15 mouse cellular contexts compared by ENCODE assay signal in genomic region chr7:109804355-109804754, GRCm38 (mm10). TPM values are rescaled to one million over a fixed set of nuclear protein-coding genes. Genes with fewer than 3 reads are reported as not detected.
DNase-seq lines count a peak whose midpoint lies in the region; ATAC-seq and TF ChIP-seq lines count a peak whose summit lies in the region.
"Had no signal": no experiment of that assay in that cellular context is flagged by ENCODE, and none has a peak within 500 bp of the region (broad histone marks: within the 10 kb centered on the region; RNA-seq: fewer than 3 reads in every experiment).

No protein-coding gene starts in this region.

- 92% methylated on average over 6 of the region's 6 CpGs for WGBS in olfactory bulb, adult 2 months

- no peak for ATAC-seq in megakaryocyte, adult 5-6 weeks (ENCODE audit: poor library complexity, severe bottlenecking)
- ATAC-seq: Patski had no signal

- H3K4me3 ChIP-seq in olfactory bulb, adult 2 months (ENCODE audit: insufficient read depth, low read depth, low read length) = no peak overlapping the region
- H3K4me3 ChIP-seq: kidney, embryonic 15.5 days; lung, embryonic 15.5 days; neural tube, embryonic 15.5 days had no signal

- peak overlapping the region; percentile 12; the same call in 1 of the 2 replicates for H3K27ac ChIP-seq in olfactory bulb, adult 2 months (ENCODE audit: insufficient read depth, low read depth, low read length)
- H3K27ac ChIP-seq: kidney, embryonic 15.5 days; lung, embryonic 15.5 days; neural tube, embryonic 15.5 days had no signal

- peaks cover 10% of the 10 kb centered on the region for H3K4me1 ChIP-seq in olfactory bulb, adult 2 months (ENCODE audit: control insufficient read depth, insufficient read depth, low read length)
- H3K4me1 ChIP-seq: kidney, embryonic 15.5 days; neural tube, embryonic 15.5 days had no signal

- intact Hi-C loops in left cerebral cortex, postnatal 4 days (cut with DNase I) = loop anchor here (10.0 kb wide), 1 partner anchor 80 kb away; no protein-coding TSS in a partner anchor
- intact Hi-C loops in left cerebral cortex, postnatal 36 days (cut with DNase I) = loop anchor here (5.0 kb wide), 1 partner anchor 33 kb away; no protein-coding TSS in a partner anchor

- TF ChIP-seq CTCF in olfactory bulb, adult 2 months (IDR thresholded peaks at IDR 0.05; ENCODE audit: insufficient read depth, low read depth, low read length) = no peak

- peak; percentile 62 for DNase-seq in adrenal gland, adult 2 months
- DNase-seq in adrenal gland, adult 18-20 months (ENCODE audit: low spot score in 2 of 2) = no peak
- peak; percentile 41 for DNase-seq in left cerebral cortex, postnatal 4 days
- DNase-seq in left cerebral cortex, postnatal 36 days (ENCODE audit: low spot score in 2 of 2) = no peak
- peak; percentile 78 to 84 for DNase-seq in cerebellum, postnatal 25 days
- no peak for DNase-seq in thymus, adult 18-20 months
- DNase-seq: right cerebral cortex, adult 18-20 months had no signal

- no peak for TF ChIP-seq POLR2A in olfactory bulb, adult 2 months (IDR thresholded peaks at IDR 0.05; ENCODE audit: insufficient read depth, low read depth, low read length)

RNA-seq across cellular contexts. Expression of gene Nrip3, which starts 22.5 kb away (rescaled TPM):
- total RNA-seq in adrenal gland, adult 2 months (2021) = 1 to 10 TPM; 1.1 to 1.4 TPM
- 0.06 and 2.3 TPM in 2 replicates for polyA plus RNA-seq in adrenal gland, adult 2 months (2012; rRNA removed)
- total RNA-seq in adrenal gland, adult 18-20 months (2021) = 1 to 10 TPM in 1 of 2 experiments, under 1 TPM in 1; 0.73 to 1.0 TPM
- total RNA-seq in left cerebral cortex, postnatal 4 days (2021) = 10 to 100 TPM; 30.9 to 36.1 TPM
- total RNA-seq in left cerebral cortex, postnatal 36 days (2021) = 10 to 100 TPM; 83.4 to 98.3 TPM
- polyA plus RNA-seq in olfactory bulb, adult 2 months (2012; ENCODE audit: insufficient read depth, insufficient read length, low replicate concordance, missing spikeins) = 285 TPM in 1 of 2 replicates, not detected in the other
- 0.04 TPM in 1 of 2 replicates, not detected in the other for total RNA-seq in megakaryocyte, adult 5-6 weeks (2015)
- not detected in 2 replicates for total RNA-seq in megakaryocyte, adult 5-6 weeks (2017)
- total RNA-seq: granulocyte monocyte progenitor cell, adult 5-6 weeks; monocyte, adult 5-6 weeks had no signal

RNA-seq across cellular contexts. Expression of gene Tmem9b, which starts 51.7 kb away (rescaled TPM):
- total RNA-seq in adrenal gland, adult 2 months (2021) = 10 to 100 TPM; 41.5 to 51.5 TPM
- polyA plus RNA-seq in adrenal gland, adult 2 months (2012; rRNA removed) = 17.5 and 17.6 TPM in 2 replicates
- 10 to 100 TPM; 45.7 to 47.6 TPM for total RNA-seq in adrenal gland, adult 18-20 months (2021)
- 10 to 100 TPM; 51.0 to 57.8 TPM for total RNA-seq in left cerebral cortex, postnatal 4 days (2021)
- 10 to 100 TPM; 87.6 to 95.3 TPM for total RNA-seq in left cerebral cortex, postnatal 36 days (2021)
- 349 TPM in 1 of 2 replicates, not detected in the other for polyA plus RNA-seq in olfactory bulb, adult 2 months (2012; ENCODE audit: insufficient read depth, insufficient read length, low replicate concordance, missing spikeins)
- total RNA-seq in megakaryocyte, adult 5-6 weeks (2015) = 84.3 and 92.5 TPM in 2 replicates
- 43.8 and 48.8 TPM in 2 replicates for total RNA-seq in megakaryocyte, adult 5-6 weeks (2017)

Comparison
In these comparisons a context has a peak if more than half of its experiments do, and no peak if none do; other contexts are left out.
1. DNase-seq: peak in adrenal gland, adult 2 months (single experiment), left cerebral cortex, postnatal 4 days (single experiment) and cerebellum, postnatal 25 days (2 of 2); none in adrenal gland, adult 18-20 months (0 of 2), left cerebral cortex, postnatal 36 days (0 of 2) and thymus, adult 18-20 months (0 of 2).
2. RNA of gene Nrip3, which starts 22.5 kb away (total RNA-seq): 83.4 to 98.3 TPM in left cerebral cortex, postnatal 36 days and 30.9 to 36.1 TPM in left cerebral cortex, postnatal 4 days; 1.1 to 1.4 TPM in adrenal gland, adult 2 months, 0.73 to 1.0 TPM in adrenal gland, adult 18-20 months and 0.04 TPM in megakaryocyte, adult 5-6 weeks; every median in the first group is over 10 times any median in the second.